Mouse (Mus musculus) kidney, adult 2 months (tissue): ENCODE results near the gene Tsx. TPM values are rescaled to one million over a fixed set of nuclear protein-coding genes. Genes with fewer than 3 reads are reported as not detected.

Source experiments
- DNase-seq: peaks from one replicate; pipeline ENCODE4 v3.0.0; 2021
- H3K27ac ChIP-seq: fragments of 200-500 bp; 2 replicates; pipeline ENCODE4 v1.5.1; 2012; ENCODE audit warnings: low read depth, low read length, control low read depth, inconsistent platforms; ENCODE audit not compliant: insufficient read depth
- H3K27me3 ChIP-seq: fragments of 200-500 bp; replicated peaks from 2 replicates; pipeline ENCODE4 v1.6.1; 2012; ENCODE audit warnings: mild to moderate bottlenecking, moderate library complexity, low read length, inconsistent platforms; ENCODE audit not compliant: control insufficient read depth, insufficient read depth
- H3K36me3 ChIP-seq: fragments of 200-500 bp; 2 replicates; pipeline ENCODE4 v1.6.1; 2012; ENCODE audit warnings: mild to moderate bottlenecking, moderate library complexity, low read length, inconsistent platforms; ENCODE audit not compliant: control insufficient read depth, insufficient read depth
- H3K4me1 ChIP-seq: fragments of 200-500 bp; 2 replicates; pipeline ENCODE4 v1.6.1; 2011; ENCODE audit warnings: low read length; ENCODE audit not compliant: control insufficient read depth, insufficient read depth
- H3K4me3 ChIP-seq: fragments of 200-500 bp; 2 replicates; pipeline ENCODE4 v1.5.1; 2011; ENCODE audit warnings: mild to moderate bottlenecking, low read depth, low read length, control low read depth; ENCODE audit not compliant: insufficient read depth
- CTCF ChIP-seq: fragments of 200-500 bp; conservative IDR thresholded peaks from 2 replicates; pipeline ENCODE4 v1.5.1; 2011; ENCODE audit warnings: low read depth, mild to moderate bottlenecking, control low read depth, low read length, moderate library complexity, mixed read lengths; ENCODE audit not compliant: insufficient read depth, insufficient read length
- POLR2A ChIP-seq: fragments of 200-500 bp; IDR thresholded peaks from one replicate; pipeline ENCODE4 v1.6.1; 2011; ENCODE audit warnings: low read depth, low read length, control low read depth
- WGBS: fragments of 180-500 bp; shearing (Covaris S2); methylation state at CpG from one replicate; pipeline ENCODE4 v1.1.7; 2018; 5-methylcytosine and 5-hydroxymethylcytosine counted together
- polyA plus RNA-seq: library from polyadenylated mRNA; depleted of rRNA; stranded (reverse); fragments of >200 nt; gene quantifications from 2 replicates; pipeline ENCODE4 v1.2.3, GENCODE M21; 2012; rRNA removed

Gene Tsx
- polyA plus RNA-seq = 0.13 and 0.16 TPM in 2 replicates

DNA sequence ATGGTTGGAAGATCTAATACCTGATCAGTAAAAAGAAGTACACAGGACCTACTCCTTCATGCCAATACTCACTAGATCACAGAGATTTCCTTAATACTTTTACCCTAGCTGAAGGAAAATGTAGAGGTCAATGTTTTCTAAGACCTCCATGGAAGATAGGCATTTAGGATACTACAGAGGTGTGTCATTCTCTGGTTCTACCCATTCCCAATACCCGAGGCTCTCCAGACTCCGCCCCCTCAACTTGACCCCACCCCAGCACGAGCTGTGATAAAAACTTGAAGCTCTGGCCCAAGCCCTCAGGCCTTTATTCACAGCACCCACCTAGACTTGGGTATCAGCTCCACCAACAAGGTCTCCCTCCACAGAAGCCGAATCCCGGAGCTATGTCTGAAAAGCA, at the start of gene Tsx:
Tsx (plus strand) TSS at position 301 of the 400 bp plus-strand sequence.
- Histone ChIP-seq H3K4me1 (no peaks in the 10 kb centered on the region), H3K27ac (no peak within 1 kb of the TSS), H3K4me3 (no peak within 1 kb of the TSS), H3K36me3 (no peaks in the 10 kb centered on the region), H3K27me3 (no peaks in the 10 kb centered on the region)
- DNase-seq = no peak
- WGBS = 79% methylated on average over 5 of the region's 5 CpGs
- no peak for TF ChIP-seq POLR2A
- TF ChIP-seq CTCF = no peak

DNA sequence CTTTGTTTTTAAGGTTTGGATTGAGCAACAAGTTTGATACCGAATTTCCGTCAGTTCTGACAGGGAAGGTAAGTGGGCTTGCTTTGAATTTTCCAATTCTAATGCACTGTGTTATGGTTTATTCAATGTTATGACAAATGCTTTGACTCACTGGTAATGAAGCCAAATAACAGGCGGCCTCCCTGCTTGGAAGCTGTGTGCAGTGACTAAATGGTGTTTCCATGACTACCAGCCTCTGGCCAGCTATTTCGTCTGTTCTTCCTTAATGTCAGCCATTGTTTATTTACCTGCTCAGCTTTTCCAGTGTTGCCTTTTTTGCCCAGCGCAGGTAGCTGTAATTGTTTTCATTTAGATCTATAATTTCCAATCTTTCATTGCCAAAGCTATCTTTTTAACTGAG, 48.1 kb upstream of the Tsx start:
- TF ChIP-seq POLR2A = no peak
- TF ChIP-seq CTCF = no peak
- Histone ChIP-seq H3K36me3 (no peaks in the 10 kb centered on the region), H3K27me3 (no peaks in the 10 kb centered on the region), H3K27ac (no peak overlapping the region), H3K4me3 (no peak overlapping the region), H3K4me1 (no peaks in the 10 kb centered on the region)
- WGBS = 58% methylated on average over 5 of the region's 5 CpGs
- DNase-seq = no peak

DNA sequence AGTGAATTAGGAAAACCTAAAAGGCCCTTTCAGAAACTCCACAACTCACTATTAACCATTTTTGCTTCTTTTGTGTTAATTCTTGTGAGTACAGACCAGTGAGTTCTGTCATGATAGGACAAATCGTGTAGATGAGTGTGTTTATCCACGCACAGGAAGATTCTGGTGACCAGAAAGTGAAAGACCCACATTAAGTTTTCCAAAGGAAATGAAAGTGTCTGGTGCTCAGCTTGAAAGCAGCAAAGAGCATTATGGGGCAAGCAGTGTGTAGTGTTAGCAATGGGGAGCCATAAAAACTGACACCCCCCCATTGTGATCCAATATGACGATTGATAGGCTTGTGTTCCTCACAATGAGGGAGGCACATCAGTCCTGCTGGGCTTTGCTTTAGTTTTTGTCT, 45.6 kb upstream of the Tsx start:
- TF ChIP-seq CTCF (no peak), POLR2A (no peak)
- Histone ChIP-seq H3K4me3 (no peak overlapping the region), H3K4me1 (no peaks in the 10 kb centered on the region), H3K27ac (no peak overlapping the region), H3K36me3 (no peaks in the 10 kb centered on the region), H3K27me3 (no peaks in the 10 kb centered on the region)
- DNase-seq = no peak
- WGBS = 60% methylated on average over 3 of the region's 3 CpGs

DNA sequence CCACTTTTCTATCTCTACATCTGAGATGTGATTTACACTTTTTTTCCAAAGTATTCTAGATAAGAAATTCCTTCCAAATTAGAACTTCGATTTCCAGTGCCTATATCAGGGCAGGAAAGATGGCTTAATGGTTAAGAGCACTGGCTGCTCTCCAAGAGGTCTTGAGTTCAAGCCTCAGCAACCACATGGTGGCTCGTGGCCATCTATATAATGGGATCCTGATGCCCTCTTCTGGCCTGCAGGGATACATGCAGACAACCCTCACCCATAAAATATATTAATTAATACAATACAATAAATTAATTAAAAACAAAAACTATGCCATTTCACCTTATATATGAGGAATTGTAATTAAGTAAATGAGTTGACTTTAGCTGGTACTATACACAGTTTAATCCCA, 43.0 kb upstream of the Tsx start:
- Histone ChIP-seq H3K36me3 (no peaks in the 10 kb centered on the region), H3K4me3 (no peak overlapping the region), H3K27me3 (no peaks in the 10 kb centered on the region), H3K4me1 (no peaks in the 10 kb centered on the region), H3K27ac (no peak overlapping the region)
- WGBS = 26% methylated on average over 2 of the region's 2 CpGs
- TF ChIP-seq POLR2A (no peak), CTCF (peak; percentile 45)
- DNase-seq = peak; percentile 41

DNA sequence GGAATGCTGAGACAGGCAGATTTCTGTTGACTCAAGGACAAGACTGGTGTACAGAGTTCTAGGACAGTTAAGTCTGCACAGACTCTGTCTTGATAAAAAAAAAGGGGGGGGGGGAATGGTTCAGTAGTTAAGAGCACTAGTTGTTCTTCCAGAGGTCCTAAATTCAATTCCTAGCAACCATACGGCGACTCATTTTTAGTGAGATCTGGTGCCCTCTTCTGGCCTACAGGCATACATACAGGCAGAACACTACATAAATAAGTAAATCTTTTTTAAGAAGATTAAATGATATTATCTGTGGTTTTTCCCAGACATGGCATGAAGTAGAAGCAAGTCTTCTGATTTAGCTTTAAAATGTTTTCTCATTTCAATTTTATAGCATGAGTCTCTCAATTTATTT, 42.6 kb upstream of the Tsx start:
- Histone ChIP-seq H3K4me3 (no peak overlapping the region), H3K36me3 (no peaks in the 10 kb centered on the region), H3K27ac (no peak overlapping the region), H3K27me3 (no peaks in the 10 kb centered on the region), H3K4me1 (no peaks in the 10 kb centered on the region)
- WGBS = 33% methylated on average over 2 of the region's 2 CpGs
- TF ChIP-seq CTCF (0 out of 2 replicates have a peak, but pooled peaks have one; percentile 5), POLR2A (no peak)
- peak; percentile 30 for DNase-seq

DNA sequence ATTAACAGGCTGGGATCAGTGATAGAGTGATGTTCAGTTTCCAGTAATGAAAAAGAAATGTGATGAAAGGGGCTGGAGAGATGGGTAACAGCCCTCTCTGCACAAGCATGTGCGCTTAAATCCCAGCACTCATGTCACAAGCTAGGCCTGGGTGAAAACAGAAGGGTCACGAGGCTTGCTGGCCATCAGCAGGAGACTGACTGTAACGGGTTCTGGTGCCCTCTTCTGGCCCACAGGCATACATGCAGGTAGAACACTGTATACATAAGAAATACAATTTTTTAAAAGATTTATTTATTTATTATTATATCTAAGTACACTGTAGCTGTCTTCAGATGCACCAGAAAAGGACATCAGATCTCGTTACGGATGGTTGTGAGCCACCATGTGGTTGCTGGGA, 40.0 kb upstream of the Tsx start:
- no peaks in the 10 kb centered on the region for H3K4me1 ChIP-seq
- TF ChIP-seq POLR2A (no peak), CTCF (peak; percentile 52)
- DNase-seq = peak; percentile 8
- WGBS = 60% methylated on average over 5 of the region's 5 CpGs
- H3K4me3 ChIP-seq = no peak overlapping the region
- H3K27ac ChIP-seq = no peak overlapping the region
- H3K27me3 ChIP-seq = no peaks in the 10 kb centered on the region
- no peaks in the 10 kb centered on the region for H3K36me3 ChIP-seq

DNA sequence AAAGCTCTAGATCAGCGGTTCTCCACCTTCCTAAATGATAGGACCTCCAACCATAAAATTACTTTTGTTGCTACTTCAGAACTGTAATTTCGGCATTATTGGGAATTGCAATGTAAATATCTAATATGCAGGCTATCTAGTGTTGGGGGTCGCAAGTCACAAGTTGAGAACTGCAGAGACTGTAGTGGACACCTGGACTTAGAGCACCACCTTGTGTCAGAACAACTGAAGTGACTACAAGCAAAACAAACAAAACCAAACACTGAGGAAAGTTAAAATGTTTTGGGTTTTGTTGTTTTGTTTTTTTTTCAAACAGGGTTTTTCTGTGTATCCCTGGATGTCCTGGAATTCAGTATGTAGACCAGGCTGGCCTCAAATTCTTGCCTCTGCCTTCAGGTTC, 29.7 kb upstream of the Tsx start:
- no peaks in the 10 kb centered on the region for H3K27me3 ChIP-seq
- TF ChIP-seq CTCF = peak; percentile 25; the same call in 1 of the 2 replicates
- no peak for TF ChIP-seq POLR2A
- H3K4me3 ChIP-seq = no peak overlapping the region
- DNase-seq = no peak
- no peak overlapping the region for H3K27ac ChIP-seq
- H3K36me3 ChIP-seq = no peaks in the 10 kb centered on the region
- WGBS = 75% methylated on average over 3 of the region's 3 CpGs
- no peaks in the 10 kb centered on the region for H3K4me1 ChIP-seq

DNA sequence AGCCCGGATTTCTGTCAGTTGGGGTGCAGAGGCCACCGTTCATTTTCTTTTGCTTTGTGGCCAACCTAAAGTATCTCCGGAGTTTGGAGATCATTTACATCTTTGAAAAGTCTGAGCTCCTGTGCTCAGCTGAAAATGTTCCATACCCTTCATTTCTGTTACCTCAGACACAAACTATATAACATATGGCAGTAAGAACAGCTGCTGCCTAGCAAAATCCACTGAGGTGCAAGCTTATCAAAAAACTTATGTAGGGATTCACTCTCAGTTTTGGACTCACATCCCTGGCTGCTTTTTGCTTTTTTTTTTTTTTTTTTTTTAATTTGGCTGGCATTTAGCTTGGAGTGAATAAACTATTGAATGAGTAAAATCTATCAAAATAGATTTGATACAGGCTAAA, 26.1 kb upstream of the Tsx start:
- TF ChIP-seq CTCF = no peak
- TF ChIP-seq POLR2A = no peak
- H3K27ac ChIP-seq = no peak overlapping the region
- H3K4me3 ChIP-seq = no peak overlapping the region
- no peaks in the 10 kb centered on the region for H3K4me1 ChIP-seq
- no peaks in the 10 kb centered on the region for H3K27me3 ChIP-seq
- 73% methylated on average over 3 of the region's 3 CpGs for WGBS
- no peaks in the 10 kb centered on the region for H3K36me3 ChIP-seq
- DNase-seq = no peak
